Mouse (Mus musculus) brain, embryonic 18.5 days (tissue): ENCODE measurements around the gene Tmem129.

Source experiments
- DNase-seq: peaks from one replicate; pipeline ENCODE4 v3.0.0-alpha.2; 2012; ENCODE audit warnings: low read depth, low spot score

Gene Tmem129

GRCm38 (mm10) chr5:33657787-33658663 lies at the start of gene Tmem129, which contains the start of gene Tacc3:
Gene Tmem129 (minus strand): TSS chr5:33658416.
Gene Tacc3 (plus strand): TSS chr5:33658128.
- DNase-seq = peak; percentile 98

- no peak for DNase-seq
Measured at GRCm38 (mm10) chr5:33707163-33707562, 48.9 kb upstream of the Tmem129 start.

GRCm38 (mm10) chr5:33706350-33706629 lies 48.1 kb upstream of the Tmem129 start:
- no peak for DNase-seq

GRCm38 (mm10) chr5:33705612-33706349 lies 47.6 kb upstream of the Tmem129 start:
- DNase-seq = no peak

GRCm38 (mm10) chr5:33704945-33705611 lies 46.9 kb upstream of the Tmem129 start:
- no peak for DNase-seq

- DNase-seq = no peak
Measured at GRCm38 (mm10) chr5:33703999-33704398, 45.8 kb upstream of the Tmem129 start.

- no peak for DNase-seq
Measured at GRCm38 (mm10) chr5:33701832-33702231, 43.6 kb upstream of the Tmem129 start.

GRCm38 (mm10) chr5:33700010-33700409 lies 41.8 kb upstream of the Tmem129 start:
- DNase-seq = no peak

GRCm38 (mm10) chr5:33698669-33699068 lies 40.5 kb upstream of the Tmem129 start:
- DNase-seq = no peak

- no peak for DNase-seq
Measured at GRCm38 (mm10) chr5:33697947-33698512, 39.8 kb upstream of the Tmem129 start.

GRCm38 (mm10) chr5:33697534-33697933 lies 39.3 kb upstream of the Tmem129 start:
- no peak for DNase-seq

- no peak for DNase-seq
Measured at GRCm38 (mm10) chr5:33696430-33696829, 38.2 kb upstream of the Tmem129 start.

- DNase-seq = no peak
Measured at GRCm38 (mm10) chr5:33695718-33696121, 37.5 kb upstream of the Tmem129 start.

- no peak for DNase-seq
Measured at GRCm38 (mm10) chr5:33694848-33695717, 36.9 kb upstream of the Tmem129 start.

GRCm38 (mm10) chr5:33694461-33694847 lies 36.2 kb upstream of the Tmem129 start:
- no peak for DNase-seq

GRCm38 (mm10) chr5:33692393-33692792 lies 34.2 kb upstream of the Tmem129 start:
- DNase-seq = no peak

- DNase-seq = no peak
Measured at GRCm38 (mm10) chr5:33689852-33690645, 31.8 kb upstream of the Tmem129 start.

- DNase-seq = no peak
Measured at GRCm38 (mm10) chr5:33689221-33689844, 31.1 kb upstream of the Tmem129 start.

GRCm38 (mm10) chr5:33688278-33689220 lies 30.3 kb upstream of the Tmem129 start:
- no peak for DNase-seq
